Mouse (Mus musculus) kidney, embryonic 16.5 days (tissue): ENCODE results near the gene Nrn1l. TPM values are rescaled to one million over a fixed set of nuclear protein-coding genes. Genes with fewer than 3 reads are reported as not detected.
A peak's percentile ranks its signal among the peaks of the same experiment; 100 is the strongest.

Source experiments
- ATAC-seq: fragments of 200-750 bp; cut with Nextera tagmentation; 2 replicates; pipeline ENCODE4 v1.8.0; 2017; ENCODE audit warnings: moderate TSS enrichment; ENCODE audit not compliant: low FRiP score, low TSS enrichment
- H3K27ac ChIP-seq: fragments of 300-500 bp; sonication (generic); 2 replicates; pipeline ENCODE4 v1.5.1; 2014; ENCODE audit warnings: low read length
- H3K27me3 ChIP-seq: fragments of 300-500 bp; sonication (generic); 2 replicates; pipeline ENCODE4 v1.6.1; 2014; ENCODE audit warnings: low read length, control low read depth, mixed read lengths; ENCODE audit not compliant: insufficient read depth
- H3K36me3 ChIP-seq: fragments of 300-500 bp; sonication (generic); 2 replicates; pipeline ENCODE4 v1.6.1; 2014; ENCODE audit warnings: low read length, control low read depth, mixed read lengths; ENCODE audit not compliant: insufficient read depth
- H3K4me1 ChIP-seq: fragments of 300-500 bp; sonication (generic); 2 replicates; pipeline ENCODE4 v1.6.1; 2014; ENCODE audit warnings: low read length, control low read depth, mixed read lengths; ENCODE audit not compliant: insufficient read depth
- H3K4me2 ChIP-seq: fragments of 300-500 bp; sonication (generic); replicated peaks from 2 replicates; pipeline ENCODE4 v1.6.1; 2014; ENCODE audit warnings: low read depth, low read length
- H3K4me3 ChIP-seq: fragments of 300-500 bp; sonication (generic); 2 replicates; pipeline ENCODE4 v1.5.1; 2014; ENCODE audit warnings: mild to moderate bottlenecking, low read length
- H3K9ac ChIP-seq: fragments of 300-500 bp; sonication (generic); replicated peaks from 2 replicates; pipeline ENCODE4 v1.6.1; 2014; ENCODE audit warnings: low read length
- H3K9me3 ChIP-seq: fragments of 300-500 bp; sonication (generic); 2 replicates; pipeline ENCODE4 v1.6.1; 2016; ENCODE audit warnings: low read length, control low read depth
- WGBS: fragments of 180-500 bp; shearing (Covaris S2); extraction: QIAGEN DNeasy Blood & Tissue Kit; methylation state at CpG from one replicate; pipeline ENCODE4 v1.1.7; 2014; 5-methylcytosine and 5-hydroxymethylcytosine counted together
- polyA plus RNA-seq: library from polyadenylated mRNA; unstranded; fragments of >200 nt; fragmentation: Nextera tagmentation; extraction: Ambion mirVana; gene quantifications from 2 replicates; pipeline ENCODE4 v1.2.1, GENCODE M21; 2015

The Nrn1l gene
- polyA plus RNA-seq, 1 experiment from 2014 or later = 0.85 TPM

GRCm38 (mm10) chr8:105855248-105856167 is 37.9 kb upstream of the Nrn1l start:
- H3K27ac ChIP-seq = peak overlapping the region; percentile 87
- peak overlapping the region; percentile 95 for H3K4me2 ChIP-seq
- no peaks in the 10 kb centered on the region for H3K27me3 ChIP-seq
- H3K9ac ChIP-seq = peak overlapping the region; percentile 81
- peaks cover 2% of the 10 kb centered on the region; the same call in 1 of the 2 replicates for H3K36me3 ChIP-seq
- no peaks in the 10 kb centered on the region for H3K9me3 ChIP-seq
- H3K4me3 ChIP-seq = peak overlapping the region; percentile 84
- 0 out of 2 replicates have a peak, but pooled peaks have one; percentile 3 for ATAC-seq
- H3K4me1 ChIP-seq = peaks cover 37% of the 10 kb centered on the region
- under 1% methylated on average over 71 of the region's 71 CpGs for WGBS

GRCm38 (mm10) chr8:105856168-105856835 is 37.1 kb upstream of the Nrn1l start:
- WGBS = 12% methylated on average over 15 of the region's 15 CpGs
- Histone ChIP-seq H3K9me3 (no peaks in the 10 kb centered on the region), H3K36me3 (peaks cover 2% of the 10 kb centered on the region; the same call in 1 of the 2 replicates), H3K4me1 (peaks cover 33% of the 10 kb centered on the region), H3K27me3 (no peaks in the 10 kb centered on the region), H3K27ac (peak overlapping the region; percentile 87; the same call in 1 of the 2 replicates), H3K9ac (peak overlapping the region; percentile 81), H3K4me2 (peak overlapping the region; percentile 95), H3K4me3 (peak overlapping the region; percentile 84)
- ATAC-seq = no peak

- Histone ChIP-seq H3K9ac (no peak overlapping the region), H3K27ac (no peak overlapping the region), H3K9me3 (no peaks in the 10 kb centered on the region), H3K4me3 (no peak overlapping the region), H3K4me1 (peaks cover 45% of the 10 kb centered on the region), H3K36me3 (peaks cover 2% of the 10 kb centered on the region; the same call in 1 of the 2 replicates), H3K4me2 (no peak overlapping the region), H3K27me3 (no peaks in the 10 kb centered on the region)
- WGBS = 86% methylated on average over 5 of the region's 5 CpGs
- ATAC-seq = no peak
Observed at GRCm38 (mm10) chr8:105858495-105858894, 34.9 kb upstream of the Nrn1l start.

GRCm38 (mm10) chr8:105859314-105859713 is 34.1 kb upstream of the Nrn1l start:
- 0 out of 2 replicates have a peak overlapping the region, but pooled peaks have one; percentile 7 for H3K9ac ChIP-seq
- 63% methylated on average over 5 of the region's 5 CpGs for WGBS
- peaks cover 43% of the 10 kb centered on the region for H3K4me1 ChIP-seq
- H3K4me2 ChIP-seq = no peak overlapping the region
- no peak overlapping the region for H3K4me3 ChIP-seq
- peaks cover 2% of the 10 kb centered on the region; the same call in 1 of the 2 replicates for H3K36me3 ChIP-seq
- peak overlapping the region; percentile 96 for H3K27ac ChIP-seq
- no peaks in the 10 kb centered on the region for H3K9me3 ChIP-seq
- no peaks in the 10 kb centered on the region for H3K27me3 ChIP-seq
- ATAC-seq = no peak

GRCm38 (mm10) chr8:105860143-105860981 is 33.0 kb upstream of the Nrn1l start, which contains the start of gene Nutf2:
Gene Nutf2 (plus strand): TSS chr8:105860580.
- Histone ChIP-seq H3K9me3 (no peaks in the 10 kb centered on the region), H3K4me3 (peak within 1 kb of the TSS; percentile 85), H3K36me3 (peaks cover 6% of the 10 kb centered on the region; the same call in 1 of the 2 replicates), H3K9ac (peak within 1 kb of the TSS; percentile 89), H3K4me1 (peaks cover 42% of the 10 kb centered on the region), H3K4me2 (peak within 1 kb of the TSS; percentile 69), H3K27me3 (no peaks in the 10 kb centered on the region), H3K27ac (peak within 1 kb of the TSS; percentile 96)
- peak; percentile 99 for ATAC-seq
- WGBS = under 1% methylated on average over 48 of the region's 59 CpGs

GRCm38 (mm10) chr8:105861951-105862350 is 31.4 kb upstream of the Nrn1l start:
- ATAC-seq = no peak
- H3K9ac ChIP-seq = peak overlapping the region; percentile 89
- peaks cover 15% of the 10 kb centered on the region for H3K36me3 ChIP-seq
- no peaks in the 10 kb centered on the region for H3K27me3 ChIP-seq
- peak overlapping the region; percentile 85 for H3K4me3 ChIP-seq
- H3K4me1 ChIP-seq = peaks cover 30% of the 10 kb centered on the region
- no peaks in the 10 kb centered on the region for H3K9me3 ChIP-seq
- peak overlapping the region; percentile 69 for H3K4me2 ChIP-seq
- no peak overlapping the region for H3K27ac ChIP-seq
- 5% methylated on average over 1 of the region's 1 CpGs for WGBS

GRCm38 (mm10) chr8:105866364-105867029 is 26.9 kb upstream of the Nrn1l start:
- H3K36me3 ChIP-seq = peaks cover 44% of the 10 kb centered on the region
- ATAC-seq = no peak
- H3K4me2 ChIP-seq = no peak overlapping the region
- no peaks in the 10 kb centered on the region for H3K27me3 ChIP-seq
- 80% methylated on average over 6 of the region's 6 CpGs for WGBS
- no peaks in the 10 kb centered on the region for H3K9me3 ChIP-seq
- no peak overlapping the region for H3K9ac ChIP-seq
- no peak overlapping the region for H3K27ac ChIP-seq
- no peak overlapping the region for H3K4me3 ChIP-seq
- peaks cover 11% of the 10 kb centered on the region for H3K4me1 ChIP-seq

GRCm38 (mm10) chr8:105874301-105874700 is 19.1 kb upstream of the Nrn1l start:
- no peak overlapping the region for H3K9ac ChIP-seq
- peak overlapping the region; percentile 61; the same call in 1 of the 2 replicates for H3K27ac ChIP-seq
- H3K4me2 ChIP-seq = no peak overlapping the region
- H3K36me3 ChIP-seq = peaks cover 63% of the 10 kb centered on the region
- H3K4me3 ChIP-seq = no peak overlapping the region
- no peaks in the 10 kb centered on the region for H3K27me3 ChIP-seq
- ATAC-seq = no peak
- 80% methylated on average over 6 of the region's 6 CpGs for WGBS
- H3K4me1 ChIP-seq = no peaks in the 10 kb centered on the region
- H3K9me3 ChIP-seq = no peaks in the 10 kb centered on the region
